Mouse (Mus musculus): Measurements from ENCODE around the gene Trio.

- TF ChIP-seq CTCF (IDR thresholded peaks at IDR 0.05; ENCODE audit: low read depth, low read length) (no peak), POLR2A (IDR thresholded peaks at IDR 0.05; ENCODE audit: borderline replicate concordance, low read depth, low read length) (no peak)
Measured at GRCm38 (mm10) chr15:28066468-28066867, 40.8 kb upstream of the Trio start.
